Mouse (Mus musculus): ENCODE measurements around the gene Ftl1.
A peak's percentile ranks its signal among the peaks of the same experiment; 100 is the strongest.

Gene Ftl1

DNA sequence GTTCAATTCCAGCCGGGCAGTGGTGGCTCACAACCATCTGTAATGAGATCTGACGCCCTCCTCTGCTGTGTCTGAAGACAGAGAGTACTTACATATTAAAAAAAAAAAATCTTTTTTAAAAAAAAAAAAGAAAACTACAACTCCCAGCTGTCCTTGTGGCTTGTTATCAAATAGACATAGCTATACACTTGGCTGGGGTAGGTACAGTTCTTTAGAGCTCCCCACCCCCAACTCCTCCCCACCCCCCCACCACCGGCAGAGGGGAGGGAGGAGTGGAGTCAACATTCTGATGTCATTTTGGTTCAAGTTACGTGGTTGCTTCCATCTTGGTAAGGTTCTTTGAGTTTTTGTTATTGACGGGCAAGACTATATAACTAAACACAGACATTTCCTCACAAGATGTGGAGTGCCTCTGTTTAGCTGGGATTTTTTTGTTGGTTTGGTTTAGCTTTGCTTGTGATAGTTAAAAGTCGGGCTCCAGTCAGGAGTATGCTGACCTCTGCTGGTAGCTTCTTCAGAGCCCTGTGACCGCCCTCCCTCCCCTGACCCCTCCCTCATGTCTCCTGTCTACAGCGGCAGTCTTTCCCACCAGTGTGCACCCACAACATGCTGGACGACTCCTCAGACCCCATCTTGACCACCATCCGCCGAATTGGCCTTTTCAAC, 12.2 kb downstream of the Ftl1 start:
- DNase-seq = no peak

GRCm38 (mm10) chr7:45446589-45446988, 13.1 kb downstream of the Ftl1 start:
- no peak for DNase-seq

DNA sequence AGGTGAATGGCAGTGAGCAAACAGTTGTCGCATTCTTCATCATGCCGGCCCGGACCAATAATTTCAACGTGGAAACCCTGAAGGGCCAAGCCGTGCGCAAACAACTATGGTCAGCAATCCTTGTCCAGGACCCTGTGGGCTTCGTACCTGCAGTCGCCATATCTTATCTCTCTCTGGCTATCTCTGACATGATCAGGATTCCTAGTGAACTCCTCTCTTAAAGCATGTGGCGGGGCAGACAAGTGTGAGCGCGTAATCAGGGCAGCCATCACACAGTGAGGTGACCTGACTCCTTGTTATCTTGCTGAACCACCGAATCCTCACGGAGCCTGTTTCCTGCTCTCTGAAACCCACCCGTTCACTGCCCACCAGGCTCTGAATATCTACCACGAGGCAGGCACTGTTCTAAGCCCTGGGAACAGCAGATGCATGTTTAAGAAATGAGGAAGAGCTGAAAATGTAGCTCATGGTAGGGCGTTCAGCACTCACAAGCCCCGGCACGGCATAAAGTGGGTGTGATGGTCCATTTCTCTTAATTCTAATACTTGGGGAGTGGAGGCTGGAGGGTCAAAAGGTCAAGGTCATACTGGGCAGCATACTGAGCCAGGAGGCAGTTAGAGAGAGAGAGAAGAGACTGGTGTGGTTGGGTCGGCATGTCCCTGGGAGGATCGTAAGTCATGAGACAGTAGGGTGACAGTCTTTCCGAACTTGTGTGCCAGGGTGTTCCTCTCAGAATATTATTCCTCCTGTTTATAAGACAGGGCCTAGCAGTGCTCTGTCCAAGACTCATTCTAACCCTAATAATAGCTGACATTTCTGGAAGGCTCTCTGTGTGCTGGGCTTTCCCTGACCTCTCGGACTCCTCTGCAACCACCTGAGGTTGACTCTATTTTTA, 15.9 kb downstream of the Ftl1 start:
- no peak for DNase-seq

DNA sequence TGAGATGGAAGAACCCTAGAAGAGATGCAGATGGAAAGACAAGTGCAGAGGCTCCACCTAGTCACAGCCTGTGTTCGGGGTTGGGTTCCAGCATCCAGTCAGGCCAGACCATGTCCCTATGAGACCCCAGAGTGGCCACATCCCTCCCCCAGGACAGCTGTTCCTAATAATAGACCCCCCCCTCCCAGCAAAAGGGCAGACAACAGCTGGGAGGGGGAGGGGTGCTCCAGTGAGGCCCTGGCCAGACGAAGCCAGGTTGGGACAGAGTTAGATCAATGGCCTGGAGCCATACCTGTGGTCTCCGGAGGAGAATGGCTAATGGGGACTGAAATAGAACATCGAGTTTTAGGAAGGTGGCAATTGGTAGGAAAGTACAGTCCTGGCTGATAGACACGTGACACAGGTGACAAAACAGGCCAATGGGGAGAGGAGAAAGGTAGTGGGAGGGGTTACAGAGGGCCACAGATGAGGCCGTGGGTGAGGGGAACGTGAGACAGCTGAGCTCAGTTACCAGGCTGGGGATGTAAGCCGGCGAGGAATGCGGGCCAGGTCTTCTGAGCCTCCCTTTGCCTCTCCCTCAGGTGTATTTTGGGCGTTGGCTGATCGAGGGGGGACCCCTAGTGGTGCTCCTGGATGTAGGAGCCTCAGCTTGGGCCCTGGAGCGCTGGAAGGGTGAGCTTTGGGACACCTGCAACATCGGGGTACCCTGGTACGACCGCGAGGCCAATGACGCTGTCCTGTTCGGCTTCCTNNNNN, 22.0 kb downstream of the Ftl1 start, which contains the start of gene Ruvbl2:
Gene Ruvbl2 (minus strand): TSS at position 576 of the 756 bp plus-strand sequence.
- no peak for DNase-seq

DNA sequence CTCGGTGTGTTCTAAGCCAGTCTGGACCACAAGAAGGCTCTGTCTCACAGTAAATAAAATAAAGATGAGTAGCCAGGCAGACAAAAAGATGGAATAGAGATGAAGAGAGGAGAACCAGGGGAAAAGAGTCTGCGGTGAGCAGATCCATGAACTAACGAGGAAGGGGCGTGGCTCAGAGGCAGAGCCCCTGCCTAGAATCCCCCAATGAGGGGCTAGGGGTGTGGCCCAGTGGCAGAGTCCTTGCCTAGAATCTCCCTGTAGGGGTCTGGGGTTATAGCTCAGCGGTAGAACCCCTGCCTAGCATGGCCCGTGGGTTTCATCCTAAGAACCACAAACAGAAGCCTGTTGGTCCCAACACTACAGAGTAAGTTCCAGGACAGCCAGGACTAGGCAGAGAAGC, 22.6 kb downstream of the Ftl1 start:
- no peak for DNase-seq

GRCm38 (mm10) chr7:45436444-45436843, 23.2 kb downstream of the Ftl1 start:
- DNase-seq = no peak

DNA sequence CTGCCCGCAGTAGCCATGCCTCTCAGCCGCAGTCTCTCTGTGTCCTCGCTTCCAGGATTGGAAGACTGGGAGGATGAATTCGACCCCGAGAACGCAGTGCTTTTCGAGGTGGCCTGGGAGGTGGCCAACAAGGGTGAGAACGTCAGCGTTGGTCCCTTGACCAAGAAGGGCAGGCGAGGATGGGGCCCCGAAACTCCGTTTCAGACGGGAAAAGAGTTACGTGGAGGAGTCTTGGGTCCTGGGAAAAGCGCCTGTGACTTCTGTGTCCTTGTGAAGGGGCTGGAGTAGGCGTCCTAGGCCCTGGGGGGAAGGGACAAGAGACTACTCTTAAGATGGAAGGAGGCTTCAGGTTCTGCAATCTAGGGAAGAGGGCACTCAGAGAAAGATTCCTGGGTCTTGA, 24.6 kb downstream of the Ftl1 start:
- no peak for DNase-seq

- DNase-seq = peak; percentile 100
Observed at GRCm38 (mm10) chr7:45434203-45435015, 25.3 kb downstream of the Ftl1 start, which contains the start of gene Gys1. Gene Gys1 (plus strand): TSS chr7:45434844.

- DNase-seq = no peak
Observed at GRCm38 (mm10) chr7:45433835-45434202, 25.9 kb downstream of the Ftl1 start.

DNA sequence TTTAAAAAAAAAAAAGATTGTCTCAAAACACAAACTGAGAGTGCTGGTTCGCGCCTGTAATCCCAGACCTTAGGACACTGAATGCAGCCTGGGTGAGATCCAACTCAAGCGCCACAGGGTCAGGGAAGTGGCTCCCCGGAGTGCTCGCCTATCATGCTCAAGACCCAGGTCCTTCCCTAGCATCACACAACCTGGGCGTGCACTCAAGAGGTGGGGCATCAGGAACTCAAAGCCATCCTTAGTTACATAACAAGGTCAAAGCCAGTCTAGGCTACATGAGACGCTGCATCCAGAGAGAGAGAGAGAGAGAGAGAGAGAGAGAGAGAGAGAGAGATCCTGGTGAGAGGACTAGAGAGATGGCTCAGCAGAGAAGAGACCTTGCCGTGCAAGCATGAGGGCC, 33.1 kb downstream of the Ftl1 start:
- no peak for DNase-seq

GRCm38 (mm10) chr7:45421194-45421593, 38.5 kb downstream of the Ftl1 start:
- no peak for DNase-seq

DNA sequence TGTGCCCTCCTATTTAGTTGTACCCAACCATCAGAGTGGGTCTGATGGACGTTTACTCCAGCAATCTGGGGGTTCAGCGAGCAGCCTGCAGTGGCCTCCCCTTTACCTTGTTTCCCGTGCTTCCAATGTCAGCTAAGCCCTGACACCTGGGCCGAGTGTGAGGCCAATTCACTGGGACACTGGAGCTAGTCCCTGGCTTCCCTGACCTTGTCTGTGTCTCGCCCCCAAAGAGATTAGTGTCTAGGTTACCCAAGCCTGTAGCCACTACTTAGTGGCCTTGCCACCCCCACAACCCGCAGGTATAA, 39.1 kb downstream of the Ftl1 start, which contains the start of gene Lhb:
Gene Lhb (plus strand): TSS at position 206 of the 305 bp plus-strand sequence.
- DNase-seq = no peak

DNA sequence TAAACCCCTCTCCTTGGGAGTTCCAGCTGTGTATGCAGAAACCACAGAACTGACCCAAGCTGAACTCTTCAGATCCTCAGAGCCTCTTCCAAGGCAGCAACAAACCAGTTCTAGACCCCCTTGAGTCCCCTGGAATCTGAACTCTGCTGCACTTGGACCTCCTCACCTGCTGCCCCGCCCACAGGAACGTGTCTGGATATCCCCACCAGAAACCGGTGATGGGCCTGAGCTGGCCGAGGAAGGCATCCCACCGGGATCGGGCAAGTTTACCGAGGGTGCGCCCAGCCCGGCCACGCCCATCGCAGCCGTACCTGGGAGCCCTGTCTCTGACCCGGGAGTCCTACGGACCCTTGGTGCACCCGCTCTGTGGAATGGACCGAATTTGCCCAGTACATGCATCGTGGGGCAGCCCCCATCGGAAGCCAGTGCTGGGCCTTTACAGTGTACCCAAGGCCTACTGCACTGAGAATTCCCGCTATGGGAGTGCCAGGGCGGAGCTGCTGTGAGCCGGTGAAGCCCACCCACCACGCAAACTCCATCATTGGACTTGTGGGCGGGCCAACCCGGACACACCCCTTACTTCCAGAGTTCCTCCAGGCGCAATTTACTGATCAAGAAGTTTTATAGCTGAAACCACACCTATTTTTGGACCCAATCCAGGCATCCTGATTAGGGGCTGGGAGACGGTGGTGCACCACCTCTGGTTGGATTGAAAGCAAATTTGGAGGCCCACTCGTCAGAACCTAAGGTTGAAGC, 39.6 kb downstream of the Ftl1 start:
- DNase-seq = no peak

DNA sequence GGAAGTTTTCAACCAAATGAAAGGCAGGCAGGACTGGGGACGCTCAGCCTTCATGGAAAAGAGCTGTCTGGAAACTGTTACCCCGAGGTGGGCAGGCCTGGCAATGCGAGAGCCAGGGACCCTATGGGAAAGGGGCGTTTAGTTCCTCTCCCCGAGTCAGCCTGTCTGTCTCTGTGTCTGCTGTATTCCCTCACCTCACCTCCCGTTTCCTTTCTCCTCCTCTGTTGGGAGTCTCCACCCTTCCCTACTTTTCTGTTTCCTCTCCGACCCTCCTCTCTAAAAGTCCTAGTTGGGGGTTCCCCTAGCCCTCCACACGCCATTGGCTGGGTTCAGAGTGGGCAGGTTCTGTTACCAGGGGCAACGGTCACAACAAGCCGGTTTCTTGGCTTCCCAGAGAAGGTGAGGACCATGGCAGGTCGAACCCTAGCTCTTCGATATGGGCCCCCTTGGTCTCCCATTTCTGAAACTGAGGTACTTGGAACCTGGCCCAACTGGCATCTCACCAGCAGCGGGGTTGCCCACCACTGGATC, 41.7 kb downstream of the Ftl1 start:
- no peak for DNase-seq

DNA sequence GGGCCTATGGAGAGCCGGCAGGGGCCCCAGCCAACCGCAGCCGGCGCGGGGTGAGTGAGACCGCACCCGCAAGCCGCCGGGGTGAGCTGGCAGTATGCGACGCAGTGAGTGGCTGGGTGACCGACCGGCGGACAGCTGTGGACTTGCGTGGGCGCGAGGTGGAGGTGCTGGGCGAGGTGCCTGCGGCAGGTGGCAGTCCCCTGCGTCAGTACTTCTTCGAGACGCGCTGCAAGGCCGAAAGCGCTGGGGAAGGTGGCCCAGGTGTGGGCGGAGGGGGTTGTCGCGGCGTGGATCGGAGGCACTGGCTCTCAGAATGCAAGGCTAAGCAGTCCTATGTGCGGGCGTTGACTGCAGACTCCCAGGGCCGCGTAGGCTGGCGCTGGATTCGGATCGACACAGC, 44.0 kb downstream of the Ftl1 start:
- DNase-seq = no peak

- DNase-seq = no peak
Observed at GRCm38 (mm10) chr7:45414740-45415224, 44.9 kb downstream of the Ftl1 start.

GRCm38 (mm10) chr7:45413864-45414739, 45.6 kb downstream of the Ftl1 start:
- no peak for DNase-seq

DNA sequence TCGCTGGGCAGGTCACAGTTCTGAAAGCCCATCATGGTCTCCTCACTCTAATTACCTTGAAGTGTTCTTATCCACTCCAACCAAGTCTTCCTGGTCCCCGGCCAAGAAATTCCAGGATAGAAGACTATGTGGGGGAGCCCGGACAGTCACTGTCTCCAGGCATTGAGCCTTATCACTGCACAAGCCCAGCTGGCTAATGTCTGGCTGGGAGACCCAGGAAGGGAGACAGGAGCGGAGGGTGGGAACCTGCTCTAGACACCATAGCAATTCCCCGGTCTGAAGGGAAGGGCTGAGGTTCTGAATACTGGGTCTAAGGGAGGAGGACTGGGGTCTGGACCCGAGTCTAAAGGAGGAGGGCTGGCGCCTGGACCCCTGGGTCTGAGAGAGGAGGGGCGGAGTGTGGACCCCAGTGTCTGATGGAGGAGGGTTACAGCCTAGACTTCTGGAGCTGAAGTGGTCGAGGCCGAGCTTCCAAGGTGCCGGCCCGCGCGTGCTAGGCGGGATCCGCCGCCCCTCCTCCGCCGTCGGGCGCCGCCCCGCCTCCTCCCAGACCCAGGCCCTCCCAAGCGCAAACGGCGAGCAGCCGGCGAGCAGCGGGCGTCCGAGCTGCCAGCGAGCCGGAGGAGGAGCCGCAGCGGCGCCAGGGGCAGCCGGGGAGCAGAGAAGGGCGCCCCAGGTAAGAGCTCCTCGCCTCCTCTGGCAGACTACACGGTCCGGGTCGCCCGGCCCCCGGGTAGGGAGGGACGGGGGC, 46.4 kb downstream of the Ftl1 start, which contains the start of gene Ntf5:
Gene Ntf5 (plus strand): TSS at position 583 of the 751 bp plus-strand sequence.
- DNase-seq = no peak

- DNase-seq = no peak
Observed at GRCm38 (mm10) chr7:45412421-45412820, 47.3 kb downstream of the Ftl1 start.
